Mouse (Mus musculus): Measurements from ENCODE around the gene Nim1k.
A peak's percentile ranks its signal among the peaks of the same experiment; 100 is the strongest.

Nim1k gene

GRCm38 (mm10) chr13:119684416-119685177 is 71.1 kb downstream of the Nim1k start:
- no peak for DNase-seq

GRCm38 (mm10) chr13:119681161-119681560 is 74.5 kb downstream of the Nim1k start:
- no peak for DNase-seq

- no peak for DNase-seq
Measured at GRCm38 (mm10) chr13:119679721-119680120, 76.0 kb downstream of the Nim1k start.

GRCm38 (mm10) chr13:119678794-119679193 is 76.9 kb downstream of the Nim1k start:
- no peak for DNase-seq

GRCm38 (mm10) chr13:119661420-119661819 is 94.3 kb downstream of the Nim1k start:
- peak; percentile 57 for DNase-seq

Measured in kidney, adult 11 months (tissue).